Mouse (Mus musculus): Measurements from ENCODE around the gene Rab5c. TPM values are rescaled to one million over a fixed set of nuclear protein-coding genes. Genes with fewer than 3 reads are reported as not detected.

Gene Rab5c
- 187 and 251 TPM in 2 replicates for polyA plus RNA-seq (2012; rRNA removed; ENCODE audit: low replicate concordance)

DNA sequence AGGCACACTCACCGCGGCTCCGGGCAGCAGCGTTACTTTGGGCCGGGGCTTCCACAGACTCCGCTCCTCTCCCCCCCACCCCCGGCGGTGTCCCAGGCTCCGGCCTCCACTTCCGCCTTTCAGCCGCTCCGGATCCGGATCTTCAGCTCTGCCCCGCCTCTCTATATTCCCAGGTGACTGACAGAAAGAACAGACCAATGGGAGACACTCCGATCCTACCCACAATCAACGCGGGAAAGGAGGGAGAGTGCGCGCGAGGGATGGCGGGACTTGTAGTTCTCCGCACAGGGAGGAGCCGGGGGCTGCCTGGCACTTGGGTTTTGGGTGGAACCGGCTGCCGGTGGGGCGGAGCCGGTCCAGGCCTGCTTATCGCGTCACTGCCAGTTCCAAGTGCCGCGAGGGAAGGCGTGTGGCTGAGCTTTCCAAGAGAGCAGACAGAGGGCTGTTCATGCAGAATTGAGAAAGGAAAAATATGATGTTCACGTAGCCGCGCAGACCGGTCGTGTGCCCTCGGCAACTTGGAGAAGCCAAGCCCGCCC is at the start of gene Rab5c:
Rab5c (minus strand) TSS at position 150 of the 539 bp plus-strand sequence.

DNA sequence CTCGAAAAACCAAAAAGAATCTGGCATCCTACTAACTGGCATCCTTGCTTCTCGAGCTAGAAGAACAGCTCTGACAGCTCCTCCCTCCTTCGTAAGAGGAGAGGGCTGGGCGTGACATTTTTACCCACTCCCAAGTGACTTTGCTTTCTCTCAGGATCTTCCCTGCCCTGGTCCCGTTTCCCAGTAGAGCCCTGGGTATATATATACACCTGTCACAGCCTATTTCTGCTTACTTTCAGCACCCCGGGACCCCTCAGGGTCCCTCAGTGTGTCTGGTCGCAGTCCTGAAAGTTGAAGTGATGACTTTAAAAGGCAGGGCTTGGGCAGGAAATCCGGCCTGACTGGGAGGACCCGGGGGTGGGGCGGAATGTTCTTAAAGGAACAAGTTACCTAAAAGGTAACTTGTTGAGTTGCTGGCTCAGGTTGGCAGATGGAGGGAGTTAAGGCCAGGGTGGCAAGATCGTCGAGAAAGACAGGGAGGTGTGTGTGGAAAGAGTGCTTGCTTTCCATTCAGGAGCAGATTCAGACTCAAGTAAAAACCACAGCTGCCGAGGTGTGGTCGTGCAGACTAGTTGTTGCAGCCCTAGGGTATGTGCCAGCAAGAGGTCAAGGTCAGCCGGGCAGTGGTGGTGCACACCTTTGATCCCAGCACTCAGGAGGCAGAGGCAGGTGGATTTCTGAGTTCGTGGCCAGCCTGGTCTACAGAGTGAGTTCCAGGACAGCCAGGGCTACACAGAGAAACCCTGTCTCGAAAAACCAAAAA is 32.8 kb upstream of the Rab5c start, which contains the start of gene Ghdc:
Ghdc (minus strand) TSS at position 312 of the 763 bp plus-strand sequence.

DNA sequence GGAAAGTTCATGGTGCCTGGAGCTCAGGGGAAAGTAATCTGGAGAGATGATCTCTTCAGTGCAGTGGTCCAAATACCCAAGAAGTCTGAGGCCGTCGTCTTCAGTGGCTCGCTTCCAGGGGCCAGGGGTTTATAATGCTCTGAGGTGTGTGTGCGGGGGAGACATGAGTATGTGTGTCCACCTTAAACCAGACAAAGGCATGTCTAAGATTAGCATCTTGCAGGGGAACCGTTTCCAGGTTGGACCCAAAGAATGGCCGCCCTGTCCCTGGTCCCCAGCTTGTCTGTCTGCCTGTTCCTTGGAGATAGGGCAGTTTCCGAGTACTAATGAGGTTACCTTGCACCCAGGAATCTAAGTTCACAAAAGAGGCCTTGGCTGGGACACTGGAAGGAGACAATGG is 24.8 kb upstream of the Rab5c start, which contains the start of gene Hcrt:
Hcrt (minus strand) TSS at position 101 of the 400 bp plus-strand sequence.

DNA sequence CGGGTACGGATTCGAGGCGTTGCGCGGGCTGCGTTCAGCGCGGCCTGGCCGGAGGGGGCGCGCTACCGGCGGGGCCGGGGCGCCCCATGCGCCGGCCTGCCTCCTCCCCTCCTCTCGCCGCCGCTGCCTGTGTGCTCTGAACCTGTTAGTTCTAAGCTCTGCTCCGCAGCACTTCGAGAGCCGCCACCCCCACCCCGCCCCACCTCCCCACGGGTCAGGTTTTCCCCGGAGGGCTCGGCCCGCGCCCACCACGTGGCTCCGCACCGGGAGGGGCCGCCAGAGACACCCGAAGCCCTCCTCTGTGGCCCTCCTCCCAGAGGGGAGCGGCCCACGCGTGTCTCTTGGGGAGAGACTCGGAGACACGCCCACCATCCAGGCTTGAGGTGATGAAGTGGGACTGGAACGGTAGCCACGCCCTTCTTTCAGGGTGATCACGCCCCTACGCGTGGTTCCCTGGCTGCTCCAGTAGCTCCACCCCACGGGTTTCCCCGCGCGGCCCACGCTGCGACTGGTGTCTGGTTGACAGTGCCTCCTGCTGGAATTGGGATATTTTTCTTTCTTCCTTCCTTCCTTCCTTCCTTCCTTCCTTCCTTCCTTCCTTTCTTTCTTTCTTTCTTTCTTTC is 21.7 kb upstream of the Rab5c start, which contains the start of gene Kcnh4:
Kcnh4 (minus strand) TSS at position 332 of the 623 bp plus-strand sequence.

DNA sequence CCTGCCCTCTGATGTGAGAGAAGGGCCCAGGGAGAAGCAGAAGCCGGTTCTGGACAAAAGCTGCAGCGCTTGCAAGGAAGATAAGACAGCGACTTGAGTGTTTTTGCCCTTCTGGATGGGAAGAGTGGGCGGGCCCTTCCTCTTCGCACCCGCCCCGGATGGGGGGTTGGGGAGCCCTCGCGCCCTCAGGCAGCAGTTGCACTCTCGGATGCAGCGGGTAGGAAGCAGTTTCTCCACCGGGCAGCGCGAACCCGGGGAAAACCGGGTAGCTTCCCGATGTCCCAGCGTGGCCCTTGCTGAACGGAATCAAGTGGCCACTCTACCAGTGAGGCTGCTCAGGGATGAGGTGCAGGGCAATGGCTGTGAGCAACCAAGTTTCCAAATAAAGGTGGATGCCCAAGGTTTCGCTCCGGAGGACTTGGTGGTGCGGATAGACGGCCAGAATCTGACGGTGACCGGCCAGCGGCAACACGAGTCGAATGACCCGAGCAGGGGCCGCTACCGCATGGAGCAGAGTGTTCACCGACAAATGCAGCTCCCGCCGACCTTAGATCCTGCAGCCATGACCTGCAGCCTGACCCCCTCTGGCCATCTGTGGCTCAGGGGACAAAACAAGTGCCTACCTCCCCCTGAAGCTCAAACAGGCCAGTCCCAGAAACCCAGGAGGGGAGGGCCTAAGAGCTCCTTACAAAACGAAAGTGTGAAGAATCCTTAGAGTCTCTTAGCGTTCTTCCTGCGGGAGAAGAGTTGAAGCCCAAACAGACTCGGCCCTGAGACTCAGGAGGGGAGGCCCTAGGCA is 24.1 kb downstream of the Rab5c start, which contains the start of gene Hspb9:
Hspb9 (plus strand) TSS at position 116 of the 799 bp plus-strand sequence.

DNA sequence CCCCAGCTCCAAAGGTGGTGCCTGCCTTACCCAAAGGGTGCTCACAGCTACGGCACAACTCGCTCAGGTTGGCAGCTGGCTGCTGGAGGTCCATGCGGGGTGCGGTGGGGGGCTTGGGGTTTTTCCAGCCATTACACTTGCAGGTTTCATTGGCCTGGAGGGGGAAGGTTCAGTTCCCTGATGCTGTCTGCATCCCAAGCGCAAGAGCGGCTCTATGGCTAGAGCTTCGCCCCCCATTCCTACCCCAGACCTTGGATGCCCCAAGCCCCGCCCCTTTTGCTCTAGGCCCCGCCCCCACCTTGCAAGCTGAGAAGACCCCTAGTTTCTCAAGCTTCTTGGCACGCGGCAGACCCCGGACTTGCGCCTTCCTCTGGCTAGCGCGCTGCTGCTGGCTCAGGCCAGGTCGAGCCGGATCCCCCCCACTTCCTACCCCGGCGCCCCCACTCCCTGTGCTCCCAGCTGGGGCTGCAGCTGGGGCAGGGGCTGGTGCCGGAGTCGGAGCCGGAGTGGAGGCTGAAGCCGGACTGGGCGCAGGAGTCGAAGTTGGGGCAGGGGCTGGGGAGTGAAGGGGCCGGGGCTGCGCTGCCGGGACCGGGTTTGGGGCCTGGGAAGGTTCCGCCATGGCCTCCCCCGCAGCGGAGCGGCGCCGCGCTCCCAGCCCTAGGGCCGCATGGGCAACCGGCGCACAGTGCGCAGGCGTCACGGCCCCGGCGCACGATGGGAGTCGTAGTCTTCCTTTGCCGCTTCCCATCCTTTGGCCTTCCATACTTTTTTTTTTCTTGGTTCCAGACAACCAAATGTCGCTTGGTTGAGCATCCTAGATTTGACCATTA is 26.0 kb downstream of the Rab5c start, which contains the start of gene Kat2a:
Kat2a (minus strand) TSS at position 683 of the 833 bp plus-strand sequence.

DNA sequence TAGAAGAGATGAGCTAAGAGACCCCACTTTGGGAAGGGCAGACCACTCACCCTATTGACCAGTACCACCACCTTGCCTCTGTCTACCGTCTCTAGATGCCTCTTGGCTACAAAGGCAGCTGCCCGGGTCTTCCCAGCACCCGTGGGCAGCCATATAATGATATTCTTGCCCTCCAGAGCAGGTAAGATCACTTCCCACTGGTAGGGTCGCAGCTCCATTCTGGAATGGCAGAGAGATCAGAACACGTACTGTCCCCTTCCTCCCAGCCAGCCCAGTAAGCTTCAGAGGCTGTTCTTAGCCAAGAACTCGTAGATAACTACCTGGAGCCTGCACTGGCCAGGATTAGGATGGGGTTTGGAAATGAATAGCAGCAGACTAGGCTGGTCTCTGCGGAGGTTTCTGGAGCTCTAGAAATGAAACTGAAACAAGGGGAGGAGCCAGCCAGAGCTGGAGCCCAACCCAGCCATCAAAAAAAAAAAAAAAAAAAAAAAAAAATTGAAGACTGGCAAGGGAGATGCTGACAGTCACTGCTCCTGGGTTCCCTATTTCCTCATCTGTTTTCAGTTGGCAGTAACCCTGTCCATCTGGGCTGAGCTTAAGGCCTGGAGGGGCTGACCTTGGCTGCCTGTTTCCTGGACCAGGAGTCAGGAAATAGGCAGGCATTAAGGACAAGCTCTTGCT is 34.0 kb downstream of the Rab5c start, which contains the start of gene Dhx58:
Dhx58 (minus strand) TSS at position 421 of the 681 bp plus-strand sequence.

DNA sequence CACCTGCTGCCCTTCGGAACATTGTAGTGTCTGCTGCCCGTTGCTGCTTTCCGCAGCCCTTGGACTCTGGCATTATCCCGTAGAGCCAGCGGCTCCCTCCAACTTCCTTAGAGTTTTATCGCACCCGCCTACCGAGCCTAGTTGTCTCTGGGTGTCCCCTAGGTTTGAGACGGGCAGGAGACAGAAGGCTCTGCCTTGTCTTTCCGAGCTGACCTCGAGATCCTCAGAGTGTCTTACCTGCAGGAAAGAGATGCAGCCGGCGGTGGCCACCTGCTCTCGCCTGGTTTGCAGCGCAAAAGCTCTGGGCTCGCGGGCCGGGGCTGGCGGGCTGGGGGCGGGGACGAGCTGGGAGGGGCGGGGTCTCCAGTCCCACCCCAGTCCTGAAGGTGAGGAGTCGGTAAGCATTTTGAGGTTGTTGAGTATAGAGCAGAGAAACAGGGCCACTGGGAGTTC is 45.8 kb downstream of the Rab5c start, which contains the start of gene Zfp385c:
Zfp385c (minus strand) TSS at position 292 of the 453 bp plus-strand sequence.

Other genes starting within 250 kb of the Rab5c start
- gene Acly, start 210.2 kb downstream of the Rab5c start, polyA plus RNA-seq (2012; rRNA removed; ENCODE audit: low replicate concordance) = 897 and 934 TPM in 2 replicates
- gene Ttc25, start 192.6 kb downstream of the Rab5c start, polyA plus RNA-seq (2012; rRNA removed; ENCODE audit: low replicate concordance) = 1.0 and 2.6 TPM in 2 replicates
- gene Cnp, start 163.3 kb downstream of the Rab5c start, polyA plus RNA-seq (2012; rRNA removed; ENCODE audit: low replicate concordance) = 42.6 and 64.4 TPM in 2 replicates
- gene Nkiras2, start 119.0 kb downstream of the Rab5c start, polyA plus RNA-seq (2012; rRNA removed; ENCODE audit: low replicate concordance) = 61.2 and 75.2 TPM in 2 replicates
- gene Dnajc7, start 118.0 kb downstream of the Rab5c start, polyA plus RNA-seq (2012; rRNA removed; ENCODE audit: low replicate concordance) = 25.5 and 53.3 TPM in 2 replicates
- gene Zfp385c, start 45.8 kb downstream of the Rab5c start, polyA plus RNA-seq (2012; rRNA removed; ENCODE audit: low replicate concordance) = 1.4 and 2.1 TPM in 2 replicates
- 10.3 and 16.6 TPM in 2 replicates for gene Dhx58, start 33.9 kb downstream of the Rab5c start, polyA plus RNA-seq (2012; rRNA removed; ENCODE audit: low replicate concordance)
- 37.3 and 46.8 TPM in 2 replicates for gene Kat2a, start 25.8 kb downstream of the Rab5c start, polyA plus RNA-seq (2012; rRNA removed; ENCODE audit: low replicate concordance)
- gene Hspb9, start 24.4 kb downstream of the Rab5c start, polyA plus RNA-seq (2012; rRNA removed; ENCODE audit: low replicate concordance) = not detected in 2 replicates
- gene Kcnh4, start 21.7 kb upstream of the Rab5c start, polyA plus RNA-seq (2012; rRNA removed; ENCODE audit: low replicate concordance) = 0.72 and 1.3 TPM in 2 replicates
- gene Hcrt, start 24.7 kb upstream of the Rab5c start, polyA plus RNA-seq (2012; rRNA removed; ENCODE audit: low replicate concordance) = not detected in 2 replicates
- gene Ghdc, start 32.7 kb upstream of the Rab5c start, polyA plus RNA-seq (2012; rRNA removed; ENCODE audit: low replicate concordance) = 15.5 and 16.5 TPM in 2 replicates
- 54.0 and 56.3 TPM in 2 replicates for gene Stat5b, start 112.5 kb upstream of the Rab5c start, polyA plus RNA-seq (2012; rRNA removed; ENCODE audit: low replicate concordance)
- gene Stat5a, start 121.1 kb upstream of the Rab5c start, polyA plus RNA-seq (2012; rRNA removed; ENCODE audit: low replicate concordance) = 82.3 and 109 TPM in 2 replicates
- gene Stat3, start 201.3 kb upstream of the Rab5c start, polyA plus RNA-seq (2012; rRNA removed; ENCODE audit: low replicate concordance) = 117 and 148 TPM in 2 replicates
- 184 and 257 TPM in 2 replicates for gene Cavin1, start 232.7 kb upstream of the Rab5c start, polyA plus RNA-seq (2012; rRNA removed; ENCODE audit: low replicate concordance)